Mouse (Mus musculus) liver, embryonic 14.5 days (tissue): ENCODE results near the gene H2afj. TPM values are rescaled to one million over a fixed set of nuclear protein-coding genes. Genes with fewer than 3 reads are reported as not detected.

Experiments used
- ATAC-seq: fragments of 200-750 bp; cut with Nextera tagmentation; 2 replicates; pipeline ENCODE4 v1.8.0; 2017; ENCODE audit warnings: moderate number of reproducible peaks, mild to moderate bottlenecking, moderate library complexity; ENCODE audit not compliant: insufficient read depth
- DNase-seq, 3 experiments: peaks; one replicate each; pipeline ENCODE4 v3.0.0-alpha.2; 2012 to 2013; ENCODE audit warnings: low read depth in 3 of 3, low spot score in 3 of 3
- H3K27ac ChIP-seq: fragments of 300-500 bp; sonication (generic); 2 replicates; pipeline ENCODE4 v1.5.1; 2014; ENCODE audit warnings: moderate library complexity, mild to moderate bottlenecking, control low read depth, inconsistent platforms
- H3K27me3 ChIP-seq: fragments of 300-500 bp; sonication (generic); 2 replicates; pipeline ENCODE4 v1.6.1; 2014; ENCODE audit warnings: mild to moderate bottlenecking, low read length, moderate library complexity; ENCODE audit not compliant: control insufficient read depth, insufficient read depth
- H3K36me3 ChIP-seq: fragments of 300-500 bp; sonication (generic); replicated peaks from 2 replicates; pipeline ENCODE4 v1.6.1; 2014; ENCODE audit warnings: low read depth; ENCODE audit not compliant: control insufficient read depth, insufficient read depth
- H3K4me1 ChIP-seq, 2 experiments: fragments of 200-500 bp in 1 of 2; fragments of 300-500 bp in 1 of 2; sonication (generic) in 1 of 2; replicated peaks; 2 replicates each; pipeline ENCODE4 v1.6.1; 2012 to 2014; ENCODE audit warnings: antibody characterized with exemption in 1 of 2, inconsistent platforms in 1 of 2, low read length in 1 of 2; ENCODE audit not compliant: control insufficient read depth in 2 of 2, insufficient read depth in 2 of 2
- H3K4me2 ChIP-seq: fragments of 300-500 bp; sonication (generic); 2 replicates; pipeline ENCODE4 v1.6.1; 2014; ENCODE audit warnings: low read depth, mild to moderate bottlenecking, control low read depth, moderate library complexity
- H3K4me3 ChIP-seq, 2 experiments: fragments of 200-500 bp in 1 of 2; fragments of 300-500 bp in 1 of 2; sonication (generic) in 1 of 2; 2 replicates each; pipeline ENCODE4 v1.5.1; 2012 to 2014; ENCODE audit warnings: low read depth in 2 of 2, low read length in 2 of 2, mild to moderate bottlenecking in 2 of 2, control low read depth in 1 of 2, inconsistent platforms in 1 of 2, moderate library complexity in 1 of 2; ENCODE audit not compliant: insufficient read depth in 1 of 2
- H3K9ac ChIP-seq: fragments of 300-500 bp; sonication (generic); replicated peaks from 2 replicates; pipeline ENCODE4 v1.6.1; 2014; ENCODE audit warnings: mild to moderate bottlenecking, control low read depth, moderate library complexity
- H3K9me3 ChIP-seq: fragments of 300-500 bp; sonication (generic); 2 replicates; pipeline ENCODE4 v1.6.1; 2016; ENCODE audit warnings: low read length, mixed read lengths; ENCODE audit not compliant: control insufficient read depth
- CTCF ChIP-seq: IDR thresholded peaks from 2 replicates; pipeline ENCODE4 v1.5.1; 2016; ENCODE audit warnings: antibody characterized with exemption, low read depth, control low read depth
- EP300 ChIP-seq: IDR thresholded peaks from 2 replicates; pipeline ENCODE4 v1.6.1; 2016; ENCODE audit warnings: antibody characterized with exemption, low read depth
- WGBS: fragments of 180-500 bp; shearing (Covaris S2); extraction: QIAGEN DNeasy Blood & Tissue Kit; methylation state at CpG from one replicate; pipeline ENCODE4 v1.1.7; 2014; ENCODE audit not compliant: insufficient replicate concordance; 5-methylcytosine and 5-hydroxymethylcytosine counted together
- polyA plus RNA-seq, 2 experiments: library from polyadenylated mRNA; depleted of rRNA in 1 of 2; stranded (reverse) in 1 of 2; unstranded in 1 of 2; fragments of >200 nt; fragmentation: Nextera tagmentation in 1 of 2; extraction: Ambion mirVana in 1 of 2; gene quantifications; 2 replicates each; pipeline versions ENCODE4 v1.2.1 to v1.2.3; 2012 to 2014

The H2afj gene
- polyA plus RNA-seq, 2 experiments = 112 to 133 TPM

- Histone ChIP-seq H3K4me2 (no peak overlapping the region), H3K4me3 (no peak overlapping the region), H3K9ac (no peak overlapping the region), H3K36me3 (no peaks in the 10 kb centered on the region), H3K27ac (no peak overlapping the region), H3K4me1 (0 out of 4 replicates have a peak, but pooled peaks cover 0 to 2% of the 10 kb centered on the region in 2 experiments), H3K9me3 (no peaks in the 10 kb centered on the region), H3K27me3 (no peaks in the 10 kb centered on the region)
- ATAC-seq (no peak), DNase-seq (no peak)
- TF ChIP-seq CTCF (no peak), EP300 (no peak)
- 56% methylated on average over 3 of the region's 3 CpGs for WGBS
Measured at GRCm38 (mm10) chr6:136837323-136837722, 29.3 kb downstream of the H2afj start.

- 81% methylated on average over 2 of the region's 2 CpGs for WGBS
- Histone ChIP-seq H3K4me1 (peaks cover 15 to 23% of the 10 kb centered on the region in 2 experiments), H3K4me2 (no peak overlapping the region), H3K36me3 (peaks cover 37% of the 10 kb centered on the region), H3K9ac (no peak overlapping the region), H3K27me3 (no peaks in the 10 kb centered on the region), H3K4me3 (no peak overlapping the region), H3K9me3 (no peaks in the 10 kb centered on the region), H3K27ac (no peak overlapping the region)
- DNase-seq (no peak), ATAC-seq (no peak)
- TF ChIP-seq EP300 (no peak), CTCF (no peak)
Measured at GRCm38 (mm10) chr6:136844903-136845302, 36.9 kb downstream of the H2afj start.

GRCm38 (mm10) chr6:136845706-136846480 lies 37.8 kb downstream of the H2afj start:
- peaks cover 47% of the 10 kb centered on the region for H3K36me3 ChIP-seq
- H3K4me2 ChIP-seq = no peak overlapping the region
- no peaks in the 10 kb centered on the region for H3K9me3 ChIP-seq
- WGBS = 86% methylated on average over 5 of the region's 5 CpGs
- no peak for DNase-seq
- H3K27ac ChIP-seq = no peak overlapping the region
- peaks cover 15 to 33% of the 10 kb centered on the region in 2 experiments for H3K4me1 ChIP-seq
- no peak overlapping the region for H3K9ac ChIP-seq
- no peak for ATAC-seq
- H3K27me3 ChIP-seq = no peaks in the 10 kb centered on the region
- H3K4me3 ChIP-seq = no peak overlapping the region
- TF ChIP-seq EP300 (no peak), CTCF (no peak)

- TF ChIP-seq CTCF = no peak
- TF ChIP-seq EP300 = no peak
Measured at GRCm38 (mm10) chr6:136847267-136847666, 39.2 kb downstream of the H2afj start.

GRCm38 (mm10) chr6:136847790-136848189 lies 39.7 kb downstream of the H2afj start:
- H3K4me3 ChIP-seq = peak overlapping the region in 1 of 2 experiments; percentile 5; a peak in 1 of 4 replicates
- peak; percentile 96 for TF ChIP-seq CTCF
- TF ChIP-seq EP300 = no peak
- ATAC-seq (peak; percentile 72), DNase-seq (peak; percentile 61 to 65 (median 63))
- H3K4me1 ChIP-seq = peaks cover 18 to 36% of the 10 kb centered on the region in 2 experiments
- H3K27me3 ChIP-seq = no peaks in the 10 kb centered on the region
- peak overlapping the region; percentile 68; the same call in 1 of the 2 replicates for H3K27ac ChIP-seq
- H3K9ac ChIP-seq = peak overlapping the region; percentile 19; the same call in 1 of the 2 replicates
- WGBS = 10% methylated on average over 2 of the region's 2 CpGs
- H3K9me3 ChIP-seq = no peaks in the 10 kb centered on the region
- H3K36me3 ChIP-seq = peaks cover 64% of the 10 kb centered on the region
- peak overlapping the region; percentile 47 for H3K4me2 ChIP-seq

More at GRCm38 (mm10) chr6:136847267-136847666, 39.2 kb downstream of the H2afj start:
- Histone ChIP-seq H3K9ac (no peak overlapping the region), H3K4me3 (no peak overlapping the region), H3K9me3 (no peaks in the 10 kb centered on the region), H3K36me3 (peaks cover 59% of the 10 kb centered on the region), H3K27me3 (no peaks in the 10 kb centered on the region), H3K4me2 (no peak overlapping the region; the same call in 1 of the 2 replicates), H3K4me1 (peaks cover 15 to 36% of the 10 kb centered on the region in 2 experiments), H3K27ac (no peak overlapping the region)
- 92% methylated on average over 3 of the region's 3 CpGs for WGBS
- ATAC-seq (no peak), DNase-seq (no peak)
